Mouse (Mus musculus): ENCODE data around the gene Tjp2.

- TF ChIP-seq CTCF (IDR thresholded peaks at IDR 0.05; ENCODE audit: low read depth) (no peak), EP300 (IDR thresholded peaks at IDR 0.05; ENCODE audit: low read depth) (no peak)
Observed at GRCm38 (mm10) chr19:24056880-24057279, 167.9 kb downstream of the Tjp2 start.
